Mouse (Mus musculus): ENCODE measurements around the gene Ptger4. TPM values are rescaled to one million over a fixed set of nuclear protein-coding genes. Genes with fewer than 3 reads are reported as not detected.
"Not testable (repeated sequence)": the region's sequence is repeated elsewhere in the genome, so short reads cannot be mapped to it uniquely, and the experiment has no call there.

Ptger4 gene
- total RNA-seq, 1 experiment from 2014 or later, result 4.0 TPM

DNA sequence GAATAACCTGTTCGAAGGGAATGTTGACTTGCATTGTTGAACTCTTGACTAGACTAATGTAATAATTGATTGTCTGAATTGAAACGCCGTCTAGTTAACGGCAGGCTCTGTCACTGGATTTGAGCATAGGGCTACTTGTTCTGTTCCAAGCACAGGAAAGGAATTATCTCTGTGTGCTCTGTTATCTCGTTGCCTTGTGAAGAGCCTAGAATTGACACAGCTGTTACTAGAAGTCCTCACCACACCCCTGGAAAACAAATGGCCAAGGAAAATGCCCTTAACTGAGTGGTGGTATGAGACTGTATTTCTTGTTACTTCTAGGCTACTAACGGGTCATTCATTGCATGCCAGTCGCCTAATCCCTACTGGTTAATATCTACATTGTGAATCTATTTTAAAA is 5.9 kb downstream of the Ptger4 start:
- DNase-seq, result no peak

DNA sequence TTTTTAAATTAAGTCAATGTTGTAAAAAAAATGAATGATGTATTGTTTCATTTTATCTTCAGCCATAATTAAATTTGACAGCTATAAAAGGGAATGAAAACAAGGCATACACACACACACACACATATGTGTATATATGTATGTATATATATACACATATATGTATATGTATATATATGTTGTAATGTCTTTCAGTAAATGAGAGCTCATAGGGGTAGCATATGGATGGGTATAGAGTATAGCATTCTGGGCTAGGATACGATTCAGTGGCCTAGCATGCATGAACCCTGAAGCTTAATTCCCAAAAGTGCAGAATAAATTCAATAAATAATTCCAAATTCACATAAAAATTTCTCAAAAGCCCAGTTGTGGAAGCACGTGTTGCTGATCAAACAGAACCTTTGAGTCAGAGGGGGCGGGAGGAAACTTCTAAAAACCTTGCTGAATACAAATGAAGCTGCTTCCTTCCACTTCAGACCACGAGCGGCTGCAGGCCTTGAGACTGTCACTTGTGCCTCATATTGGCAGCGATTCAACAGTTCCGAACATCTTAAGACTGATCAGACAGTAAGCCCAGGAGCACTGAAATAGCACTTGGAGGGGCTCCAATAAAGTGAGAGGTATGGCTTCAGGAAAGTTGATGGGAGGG is 6.9 kb downstream of the Ptger4 start:
- no peak for DNase-seq

DNA sequence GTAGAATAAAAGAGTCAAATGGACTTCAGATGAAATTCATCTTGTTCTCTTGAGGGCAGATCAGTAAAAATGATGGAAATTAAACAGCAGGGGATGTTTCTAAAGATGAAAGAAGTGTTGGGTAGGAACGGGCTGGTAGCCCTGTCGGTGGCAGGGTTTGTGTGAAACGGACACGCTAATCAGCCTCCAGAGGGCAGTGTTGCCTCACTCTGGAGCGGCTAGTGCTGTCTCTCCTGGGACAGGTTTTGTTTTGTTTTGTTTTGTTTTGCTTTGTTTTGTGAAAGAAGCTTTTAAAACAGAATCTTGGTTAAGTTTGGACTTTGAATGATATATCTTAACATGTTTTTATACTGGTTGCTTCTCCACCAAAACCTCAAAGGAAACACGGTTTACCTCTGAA is 7.4 kb downstream of the Ptger4 start:
- peak; percentile 89 for DNase-seq

DNA sequence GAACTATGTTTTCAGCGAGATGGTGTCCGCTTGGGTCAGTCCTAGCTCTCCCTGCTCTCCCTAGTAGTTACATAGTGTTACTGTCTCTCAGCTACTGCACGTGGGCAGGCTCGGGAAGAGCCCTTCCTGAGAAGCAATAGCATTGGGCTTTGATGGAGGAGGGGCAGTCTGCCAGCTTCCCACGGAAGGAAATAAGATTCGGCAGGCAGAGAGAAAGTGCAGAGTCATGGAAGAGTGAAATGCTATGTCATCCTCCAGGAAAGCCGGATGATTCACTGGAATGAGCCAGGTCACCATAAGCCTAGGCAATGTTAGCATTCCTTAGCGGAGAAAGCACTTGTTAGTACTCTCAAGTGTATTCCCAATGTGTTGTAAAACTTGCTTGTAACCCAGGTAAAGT is 8.5 kb downstream of the Ptger4 start:
- DNase-seq, result peak; percentile 59

DNA sequence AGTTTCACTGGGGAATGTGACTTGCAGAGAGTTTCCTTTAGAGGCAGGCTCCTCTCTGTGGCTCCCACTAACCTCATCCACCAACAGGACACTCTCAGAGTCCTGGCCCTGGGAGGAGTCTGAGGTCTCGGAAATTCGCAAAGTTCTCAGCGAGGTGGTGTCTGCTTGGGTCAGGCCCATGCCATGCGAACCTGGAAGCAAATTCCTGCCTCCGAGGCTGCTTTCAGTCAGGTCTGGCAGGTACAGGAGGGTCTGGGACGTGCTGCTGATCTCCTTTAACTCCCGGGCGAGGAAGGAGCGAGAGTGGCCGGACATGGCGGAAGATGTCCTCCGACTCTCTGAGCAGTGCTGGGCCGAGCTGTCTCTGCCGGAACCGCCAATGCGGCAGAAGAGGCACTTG is 9.3 kb downstream of the Ptger4 start:
- DNase-seq, result no peak

DNA sequence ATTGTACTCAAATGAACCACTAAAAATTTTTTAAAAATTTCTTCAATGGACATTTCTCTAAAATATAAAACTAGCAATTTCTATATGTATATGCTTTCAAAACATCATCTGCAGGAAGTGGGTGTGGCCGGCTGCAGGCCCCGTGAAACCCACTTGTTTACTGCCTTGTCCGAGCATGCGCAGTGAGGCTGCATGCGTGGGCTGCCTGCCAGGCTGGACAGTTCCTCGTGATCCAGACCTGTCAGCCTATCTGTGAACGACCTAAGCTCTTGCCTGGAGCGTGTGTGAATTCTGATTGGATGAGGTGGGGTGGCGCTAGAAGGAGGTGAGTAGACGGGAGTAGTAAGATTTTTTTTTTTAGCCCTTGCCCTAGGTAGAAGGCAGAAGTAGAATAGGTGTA is 13.2 kb downstream of the Ptger4 start:
- not testable (repeated sequence) for DNase-seq

DNA sequence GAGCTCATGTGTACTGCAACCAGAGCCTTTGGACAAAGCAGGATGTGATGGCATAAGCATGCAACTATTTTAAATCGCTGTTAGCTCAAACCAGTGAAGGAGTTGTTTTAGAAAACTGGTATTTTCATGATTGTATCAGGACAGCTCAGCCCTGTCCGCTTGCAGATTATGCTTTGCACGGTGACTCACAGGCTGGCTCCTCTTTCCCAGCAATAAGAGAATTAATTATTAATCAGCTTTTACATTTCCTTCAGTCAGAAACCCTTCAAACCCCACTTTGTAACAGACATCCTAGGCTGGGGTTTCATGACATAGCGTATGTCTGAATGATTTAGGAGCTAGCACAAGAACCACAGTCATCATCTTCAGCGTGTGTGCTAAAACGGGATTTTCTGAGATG is 23.5 kb downstream of the Ptger4 start:
- no peak for DNase-seq

DNA sequence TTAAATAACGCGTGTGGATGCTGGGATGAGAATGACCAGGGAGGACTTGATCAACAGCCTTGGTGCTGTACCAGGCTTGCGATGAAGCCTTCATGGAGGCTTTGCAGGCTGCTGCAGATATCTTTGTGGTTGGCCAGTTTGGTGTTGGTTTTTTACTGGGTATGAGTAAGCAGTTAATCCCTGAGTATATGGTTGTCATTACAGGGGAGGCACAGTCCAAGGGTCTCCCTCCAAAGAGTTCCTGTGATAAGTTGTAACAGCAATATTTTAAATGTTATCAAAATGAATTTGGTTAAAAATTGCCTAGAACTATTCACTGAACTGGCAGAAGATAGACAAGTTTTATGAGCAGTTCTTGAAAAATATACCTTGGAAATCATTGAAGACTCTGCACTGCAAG is 34.9 kb downstream of the Ptger4 start:
- DNase-seq, result no peak

DNA sequence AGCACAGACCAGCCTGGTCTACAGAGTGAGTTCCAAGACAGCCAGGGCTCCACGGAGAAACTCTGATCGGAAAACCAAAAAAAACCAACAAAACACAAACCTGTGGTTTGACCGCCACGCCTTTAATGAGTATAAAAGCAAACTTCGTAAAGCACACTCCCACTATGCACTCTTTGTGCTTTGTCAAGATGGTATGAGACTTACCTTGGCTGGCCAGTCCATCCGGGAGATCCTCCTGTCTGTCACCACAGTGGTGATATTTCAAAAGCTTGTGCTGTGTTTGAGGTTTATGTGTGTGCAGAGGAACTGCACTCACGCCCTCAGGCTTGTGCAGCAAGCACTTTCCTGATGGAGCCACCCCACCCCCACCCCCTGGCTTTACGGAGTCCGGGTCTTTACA is 38.8 kb downstream of the Ptger4 start:
- DNase-seq, result no peak

DNA sequence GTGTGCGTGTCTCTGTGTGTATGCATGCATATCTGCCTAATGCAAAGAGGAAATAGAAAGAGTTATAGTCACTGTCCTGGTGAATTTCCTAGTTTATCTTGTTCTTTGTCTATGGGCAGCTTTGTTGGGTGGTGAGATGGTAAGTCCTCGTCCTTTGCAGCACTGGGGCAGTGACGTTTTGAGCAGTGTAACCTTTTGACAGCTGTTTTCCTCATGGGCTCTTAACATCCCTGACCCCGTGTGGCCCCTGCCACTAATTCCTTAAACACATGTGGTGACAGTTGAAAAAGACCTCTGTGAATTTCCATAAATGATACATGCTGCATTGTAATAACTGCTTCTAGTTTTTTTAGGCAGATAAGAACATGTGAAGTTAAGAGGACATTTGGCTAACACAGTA is 47.3 kb downstream of the Ptger4 start:
- no peak for DNase-seq

DNA sequence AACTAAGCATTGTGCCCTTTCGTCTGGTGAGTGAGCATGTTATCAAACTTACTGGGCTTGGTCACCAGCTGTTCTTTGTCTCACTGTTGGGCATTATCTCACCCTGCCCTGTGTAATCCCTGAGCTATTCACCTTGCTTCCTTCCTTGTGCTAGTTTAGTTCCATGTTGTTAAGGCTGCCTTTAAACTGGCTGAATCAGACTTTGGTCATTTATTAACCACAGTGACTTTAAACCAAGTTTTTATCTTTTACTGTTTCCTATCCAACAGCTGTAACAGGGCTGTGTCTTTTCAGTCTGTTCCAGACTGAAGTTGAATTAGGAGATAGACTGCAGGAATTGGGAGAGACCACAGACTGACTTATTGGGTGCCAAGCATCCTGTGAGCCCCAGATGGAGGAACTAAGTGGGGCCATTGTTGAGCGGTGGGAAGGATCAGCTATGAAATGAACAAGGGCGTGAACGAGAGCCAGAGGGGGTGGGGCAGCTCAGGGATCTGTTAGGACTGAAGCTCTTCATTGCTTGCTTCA is 47.9 kb downstream of the Ptger4 start:
- DNase-seq, result no peak

DNA sequence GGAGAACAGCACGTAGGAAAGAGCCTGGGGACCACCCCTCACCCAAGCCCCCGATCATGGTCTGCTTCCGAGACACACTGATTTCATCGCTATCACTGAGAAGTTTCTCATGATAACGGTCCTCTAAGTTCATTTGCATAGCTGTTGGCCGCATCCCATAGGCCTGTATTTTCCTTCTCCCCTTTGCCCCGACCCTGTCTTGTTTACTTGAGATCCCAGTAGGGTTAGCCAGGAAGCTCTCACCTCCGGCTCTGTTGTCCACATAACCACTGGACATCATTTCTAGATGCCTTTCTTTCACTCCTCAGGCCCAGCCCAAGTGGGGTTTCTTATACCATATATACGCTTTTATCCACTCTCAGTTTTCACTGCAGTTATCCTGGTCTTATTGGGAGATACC is 49.1 kb downstream of the Ptger4 start:
- DNase-seq, result no peak

DNA sequence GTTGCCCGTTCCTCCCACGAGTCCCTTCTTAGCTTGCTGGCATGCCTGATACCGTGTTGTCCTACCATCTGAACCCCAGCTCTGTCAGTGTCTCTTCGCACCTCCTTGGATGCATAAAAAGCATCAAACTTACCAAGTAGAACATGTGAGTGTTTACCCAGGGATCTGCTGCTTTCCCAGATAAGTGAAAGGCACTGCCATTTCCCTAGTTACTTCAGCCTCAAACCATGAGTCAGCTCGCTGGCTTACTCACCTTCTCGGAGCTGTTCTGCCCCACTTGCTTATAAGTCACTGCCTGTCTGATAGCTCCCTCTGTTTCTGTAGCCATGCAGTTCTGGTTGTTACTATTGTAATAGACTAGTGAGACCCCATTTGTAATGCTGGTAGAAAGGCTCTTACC is 49.5 kb downstream of the Ptger4 start:
- peak; percentile 45 for DNase-seq

DNA sequence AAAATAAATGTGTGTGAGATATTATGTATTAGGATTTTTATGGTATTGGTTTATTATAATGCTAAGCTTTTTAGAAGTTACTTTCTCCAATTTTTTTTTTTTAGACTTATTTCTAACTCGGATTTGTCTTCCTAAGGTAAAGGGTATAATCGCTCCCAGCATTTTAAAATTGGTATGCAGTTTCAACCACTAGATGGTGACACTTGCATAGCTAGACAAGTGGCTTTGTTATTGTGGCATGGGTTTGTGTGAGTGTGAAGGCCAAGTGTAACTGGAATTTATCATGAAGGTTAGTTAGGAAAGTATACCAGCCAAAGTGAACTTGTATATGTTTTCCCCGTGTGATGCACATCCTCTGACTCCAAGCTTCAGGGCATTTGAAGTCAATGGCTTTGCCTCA is 50.2 kb downstream of the Ptger4 start:
- DNase-seq, result no peak

DNA sequence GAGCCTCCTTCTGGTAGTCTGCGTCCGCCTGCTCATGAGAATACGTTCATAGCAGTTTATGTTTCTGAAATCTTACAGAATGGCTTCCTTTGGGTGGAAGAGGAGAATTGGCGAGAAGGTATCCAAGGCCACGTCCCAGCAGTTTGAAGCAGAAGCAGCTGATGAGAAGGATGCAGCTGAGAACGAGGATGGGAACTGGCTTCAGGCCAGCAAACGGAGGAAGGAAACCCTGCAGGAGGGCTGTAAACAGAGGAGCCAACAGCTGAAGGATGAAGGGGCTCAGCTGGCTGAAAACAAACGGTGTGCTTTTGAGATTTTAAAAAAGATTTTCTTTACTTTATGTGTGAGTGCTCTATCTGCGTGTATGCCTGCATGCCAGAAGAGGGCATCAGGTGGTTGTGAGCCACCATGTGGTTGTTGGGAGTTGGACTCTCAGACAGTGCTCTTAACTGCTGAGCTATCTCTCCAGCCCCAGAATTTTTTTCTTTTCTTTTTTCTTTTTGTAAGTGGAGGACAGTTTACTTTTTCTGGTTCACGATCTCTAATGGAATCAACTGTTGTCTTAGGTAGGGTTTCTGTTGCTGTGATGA is 54.4 kb downstream of the Ptger4 start:
- DNase-seq, result peak; percentile 10

DNA sequence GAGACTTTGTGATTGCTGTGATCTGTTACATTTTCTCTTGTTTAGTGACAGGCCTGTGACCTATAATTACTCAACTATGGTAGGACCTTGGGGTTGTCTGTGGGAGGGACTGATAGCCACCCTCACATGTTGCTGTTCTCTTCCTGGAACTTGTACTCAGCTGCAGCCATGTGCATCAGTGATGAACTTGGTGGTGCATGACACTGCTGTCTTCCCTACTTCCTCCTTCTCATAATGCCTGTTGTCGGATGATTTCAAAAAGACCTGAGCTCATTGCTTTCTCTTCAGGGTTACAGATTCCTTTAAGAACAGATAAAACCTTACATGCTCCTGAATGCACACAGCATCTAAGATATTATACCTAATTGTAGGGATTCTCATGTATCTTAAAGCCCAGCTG is 56.0 kb downstream of the Ptger4 start:
- no peak for DNase-seq

DNA sequence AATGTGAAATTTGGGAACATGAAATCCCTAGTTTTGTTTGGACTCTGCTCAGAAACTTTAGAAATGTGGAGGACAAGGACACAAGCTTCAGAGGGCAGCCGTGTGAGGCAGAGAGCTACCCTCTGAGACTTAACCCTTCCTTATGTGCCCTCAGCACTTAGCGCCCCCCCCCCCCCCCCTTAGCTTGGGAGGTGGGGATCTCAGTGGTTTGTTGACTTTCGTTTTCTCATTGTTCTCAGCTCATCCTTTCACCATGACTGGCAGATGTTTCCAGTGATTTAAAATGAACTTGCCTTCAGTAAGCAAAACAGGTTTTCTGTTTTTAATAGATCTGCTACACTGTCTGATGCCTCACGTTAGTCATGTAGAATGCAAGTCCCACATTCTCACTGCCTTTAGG is 56.9 kb downstream of the Ptger4 start:
- no peak for DNase-seq

DNA sequence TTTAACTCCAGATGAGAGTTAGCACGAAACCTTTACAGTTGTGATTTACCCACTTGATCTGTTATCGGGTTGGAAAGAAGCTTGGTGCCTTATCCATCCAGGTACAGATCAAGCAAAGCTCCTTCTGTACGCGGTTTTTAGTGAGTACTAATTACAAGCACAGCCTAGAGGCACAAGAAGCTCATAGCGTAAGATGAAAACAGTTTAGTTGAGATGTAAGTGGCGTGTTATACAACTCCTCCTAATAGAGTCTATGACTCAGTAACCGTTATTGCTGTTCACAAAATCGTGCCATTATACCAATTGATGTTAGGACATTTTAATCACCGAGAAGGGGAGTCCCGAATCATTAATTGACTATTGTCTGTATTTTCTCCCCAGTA is 57.7 kb downstream of the Ptger4 start:
- DNase-seq, result no peak

DNA sequence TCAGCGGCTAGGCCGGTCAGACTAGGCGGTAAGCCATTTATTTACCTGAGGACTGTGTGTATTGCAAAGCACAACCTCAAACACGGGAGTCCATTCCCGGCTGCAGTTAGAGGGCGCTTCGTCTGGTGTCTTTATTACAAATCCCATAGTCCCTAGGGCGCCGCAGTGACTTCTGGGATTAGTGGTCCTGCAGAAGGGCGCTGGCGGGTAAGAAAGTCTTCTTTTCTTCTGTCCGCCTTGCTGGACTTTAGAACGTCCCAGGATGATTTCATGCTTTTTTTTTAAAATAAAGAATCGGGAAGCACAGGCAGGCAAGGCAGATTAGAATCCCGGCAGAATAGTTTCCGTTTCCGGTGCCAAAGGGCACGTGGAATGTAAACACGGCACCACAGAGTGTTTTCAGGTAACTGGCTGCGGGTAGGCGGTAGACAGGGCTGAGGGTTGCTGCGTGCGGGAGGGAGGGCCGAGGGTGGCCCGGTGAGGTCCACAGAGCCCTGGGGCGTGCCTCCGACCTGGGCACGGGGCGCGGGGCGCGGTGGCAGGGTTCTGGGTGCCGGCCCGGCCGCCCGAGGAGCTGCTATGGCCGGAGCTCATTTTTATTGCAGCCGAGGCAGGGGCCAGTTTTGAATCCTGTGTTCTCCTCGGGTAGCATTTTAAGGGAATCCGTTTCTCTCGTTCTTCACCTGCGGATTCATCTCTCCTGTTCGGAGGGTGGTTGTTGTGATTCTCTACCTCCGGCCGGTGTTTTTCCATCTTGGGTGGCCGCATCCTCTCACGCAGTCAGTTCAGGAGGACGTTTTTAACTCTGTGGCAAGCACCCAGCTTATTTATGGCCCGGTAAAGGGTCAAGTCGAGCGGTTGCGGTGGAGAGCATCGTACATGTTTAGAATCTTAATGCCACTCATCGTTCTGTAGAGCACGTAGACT is 58.4 kb downstream of the Ptger4 start, which contains the start of gene Ttc33:
Ttc33 (plus strand) TSS at position 160 of the 927 bp plus-strand sequence.
- DNase-seq, result peak; percentile 87

DNA sequence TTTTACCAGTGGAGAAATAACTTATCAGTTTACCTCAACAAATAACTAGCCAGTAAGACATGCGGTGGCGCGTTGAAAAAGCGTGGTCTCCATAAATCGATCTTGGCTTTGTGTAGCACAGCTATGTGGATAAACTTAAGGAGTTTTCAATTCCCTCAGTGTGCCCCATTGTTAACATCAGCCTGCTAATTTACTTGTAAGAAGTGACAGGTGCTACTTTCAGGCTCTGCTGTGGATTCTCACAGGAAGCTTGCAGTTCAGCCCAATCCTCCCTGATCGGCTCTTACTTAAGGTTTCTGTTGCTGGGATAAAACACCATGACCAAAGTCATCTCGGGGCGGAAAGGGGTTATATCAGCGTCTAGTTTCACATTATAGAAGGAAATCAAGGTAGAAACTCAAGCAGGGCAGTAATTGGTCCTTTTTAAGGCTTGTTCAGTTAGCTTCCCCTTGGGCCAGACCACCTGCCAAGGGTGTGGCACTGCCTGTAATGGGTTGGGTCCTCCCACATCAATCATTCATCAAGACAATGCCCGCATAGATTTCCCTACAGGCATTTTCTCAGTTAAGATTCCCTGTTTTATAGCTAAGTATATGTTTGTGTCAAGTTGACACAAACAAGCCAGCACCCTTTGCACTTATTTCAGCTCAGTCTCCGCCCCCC is 59.2 kb downstream of the Ptger4 start:
- no peak for DNase-seq

DNA sequence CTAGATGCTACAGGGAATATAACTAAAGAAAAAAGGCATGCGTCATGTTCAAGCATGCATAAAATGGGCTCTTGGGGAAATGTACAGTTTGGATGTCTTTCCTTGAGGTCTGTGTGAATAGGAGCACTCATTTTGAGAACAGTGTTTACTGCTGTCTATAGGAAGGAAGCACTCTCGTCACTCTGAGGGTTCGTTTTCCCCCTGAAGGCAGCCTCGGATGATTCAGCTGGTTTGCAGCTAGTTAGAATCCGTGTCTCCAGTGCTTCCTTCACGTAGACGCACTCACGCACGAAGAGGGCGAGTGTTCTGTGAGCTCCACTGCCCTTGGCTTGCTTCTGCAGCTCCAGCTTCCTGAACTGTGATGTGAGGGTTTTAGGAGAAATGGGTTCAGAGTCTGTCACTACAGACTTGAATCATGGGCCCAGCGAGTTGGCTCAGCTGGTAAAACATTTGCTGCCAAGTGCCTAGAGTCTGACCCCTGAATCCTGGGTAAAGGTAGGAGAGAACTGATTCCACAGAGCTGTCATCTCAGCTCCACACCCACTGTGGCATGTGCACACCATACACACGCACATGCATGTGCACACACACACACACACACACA is 70.7 kb downstream of the Ptger4 start:
- DNase-seq, result no peak

DNA sequence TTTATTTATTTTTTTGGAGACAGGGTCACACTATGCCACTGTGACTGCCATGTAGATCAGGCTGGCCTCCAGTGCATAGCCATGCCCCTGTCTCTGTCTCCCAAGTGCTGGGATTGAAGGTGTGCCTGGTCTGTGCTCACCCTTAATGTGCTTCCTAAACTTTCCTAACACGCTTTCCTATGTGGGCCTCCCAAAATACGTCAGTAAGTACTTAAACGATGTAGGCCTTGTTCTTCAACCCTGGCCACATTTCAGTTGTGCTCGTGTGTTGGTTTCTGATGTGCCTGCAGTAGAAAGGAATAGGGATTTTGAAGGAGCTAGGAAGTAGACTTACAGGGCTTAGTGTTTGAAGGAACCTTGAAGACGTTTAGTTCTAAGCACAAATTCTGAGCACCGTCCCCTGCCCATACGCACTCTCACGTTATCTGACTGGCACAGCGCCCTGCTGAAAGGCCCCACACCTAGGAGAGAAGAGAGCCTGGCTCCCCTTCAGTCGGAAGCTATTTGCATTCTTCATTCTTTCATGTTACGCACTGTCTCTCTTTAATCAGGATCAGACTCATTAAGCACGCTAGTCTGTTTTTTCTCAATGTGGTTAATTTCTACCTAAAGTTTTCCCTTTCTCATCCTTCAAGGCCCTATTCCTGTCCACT is 78.7 kb downstream of the Ptger4 start:
- DNase-seq, result no peak
